Mouse (Mus musculus) heart, postnatal 25 days (tissue): ENCODE data around the gene Fbxw7. TPM values are rescaled to one million over a fixed set of nuclear protein-coding genes. Genes with fewer than 3 reads are reported as not detected.
"Not testable (repeated sequence)": the region's sequence is repeated elsewhere in the genome, so short reads cannot be mapped to it uniquely, and the experiment has no call there.

ENCODE experiments used
- DNase-seq: peaks from one replicate; pipeline ENCODE4 v3.0.0; 2022; ENCODE audit warnings: low spot score
- intact Hi-C: fragments of 180-260 bp; cut with DNase I; formaldehyde crosslinking; loops from one replicate; pipeline ENCODE4 v1.15.1; 2025
- total RNA-seq, 2 experiments: library from RNA; stranded (reverse); gene quantifications; 2 replicates each; pipeline ENCODE4 v1.2.3; 2021

Gene Fbxw7
- total RNA-seq, 2 experiments from 2014 or later, result 45.4 to 47.2 TPM

DNA sequence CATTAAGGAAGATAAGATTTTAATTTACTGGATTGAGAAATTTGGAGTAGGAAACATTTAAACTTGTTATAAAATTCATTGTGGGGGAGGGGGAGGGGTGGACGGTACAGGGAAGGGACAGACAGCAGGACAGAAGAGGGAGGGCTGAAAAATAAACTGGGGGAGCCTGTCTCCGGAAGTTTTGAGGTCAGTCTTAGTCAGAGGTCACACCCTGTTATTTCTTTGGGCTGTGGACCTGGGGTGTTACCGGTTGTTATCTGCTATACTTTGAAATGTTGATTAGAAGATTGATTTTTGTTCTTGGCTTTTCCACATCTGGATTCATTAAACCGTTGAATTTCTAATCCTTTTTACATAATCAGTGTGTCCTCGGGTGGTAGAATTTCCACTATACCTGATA lies 10.9 kb downstream of the Fbxw7 start:
- intact Hi-C loops, result no loop called here

DNA sequence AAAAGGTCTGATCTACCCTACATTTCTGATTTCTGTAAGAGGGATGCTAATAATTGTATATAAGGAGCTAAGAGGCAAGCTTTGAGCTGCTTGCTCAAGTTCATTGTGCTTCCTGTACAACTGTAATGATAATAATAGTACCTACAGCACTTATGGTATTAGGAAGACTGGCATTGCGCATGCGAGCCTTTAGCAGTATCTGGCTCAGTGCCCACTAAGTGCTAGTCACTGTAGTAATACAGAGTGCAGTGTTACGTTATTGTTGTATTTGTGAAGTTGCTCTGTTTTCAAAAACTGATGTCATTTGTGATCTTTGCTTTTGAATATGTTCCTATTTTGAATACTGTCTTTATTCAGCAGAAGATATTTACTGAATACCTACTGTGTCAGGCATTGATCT lies 11.3 kb downstream of the Fbxw7 start:
- no peak for DNase-seq
- intact Hi-C loops, result no loop called here

More for the DNA sequence above, 10.9 kb downstream of the Fbxw7 start:
- DNase-seq, result no peak

DNA sequence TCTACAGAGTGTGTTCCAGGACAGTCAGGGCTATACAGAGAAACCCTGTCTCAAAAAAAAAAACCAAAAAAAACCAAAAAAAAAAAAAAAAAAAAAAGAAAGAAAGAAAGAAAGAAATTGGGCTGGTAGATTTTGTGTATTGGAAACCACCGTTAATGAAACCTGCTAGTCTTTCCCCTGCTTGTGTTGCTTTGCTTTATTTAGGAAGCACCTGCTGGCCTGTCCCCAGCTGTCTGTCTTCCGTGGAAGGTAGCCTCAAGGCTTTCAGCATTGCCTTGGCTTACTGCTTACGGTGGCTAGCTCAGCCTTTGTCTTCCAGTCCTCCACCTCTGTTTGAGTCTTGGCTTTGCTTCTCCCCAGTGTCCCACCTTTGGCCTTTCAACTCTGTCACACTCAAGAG lies 11.9 kb downstream of the Fbxw7 start:
- no peak for DNase-seq
- intact Hi-C loops, result no loop called here

DNA sequence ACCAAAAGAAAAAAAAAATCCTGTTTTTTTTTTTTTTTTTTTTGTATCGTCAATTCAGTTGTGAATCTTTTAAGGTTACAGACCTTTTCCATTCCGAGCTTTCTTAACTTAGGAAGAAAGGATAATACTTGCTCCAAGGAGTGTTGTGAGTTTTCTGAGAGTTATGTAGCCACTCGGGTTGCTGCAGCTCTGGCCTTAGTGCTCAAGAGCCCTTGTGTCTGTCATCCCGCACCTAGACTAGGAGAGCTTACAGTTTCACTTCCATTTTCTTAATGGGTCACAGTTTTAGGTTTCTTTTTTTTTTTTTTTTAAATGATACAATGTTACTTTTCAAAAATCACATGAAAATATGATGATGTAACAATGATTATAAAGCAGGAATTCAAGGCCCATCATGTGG lies 12.5 kb downstream of the Fbxw7 start:
- intact Hi-C loops, result no loop called here
- DNase-seq, result no peak

GRCm38 (mm10) chr3:84829366-84829765 lies 14.3 kb downstream of the Fbxw7 start:
- intact Hi-C loops, result no loop called here
- no peak for DNase-seq

- intact Hi-C loops, result no loop called here
- no peak for DNase-seq
Measured at GRCm38 (mm10) chr3:84836029-84836428, 21.0 kb downstream of the Fbxw7 start.

DNA sequence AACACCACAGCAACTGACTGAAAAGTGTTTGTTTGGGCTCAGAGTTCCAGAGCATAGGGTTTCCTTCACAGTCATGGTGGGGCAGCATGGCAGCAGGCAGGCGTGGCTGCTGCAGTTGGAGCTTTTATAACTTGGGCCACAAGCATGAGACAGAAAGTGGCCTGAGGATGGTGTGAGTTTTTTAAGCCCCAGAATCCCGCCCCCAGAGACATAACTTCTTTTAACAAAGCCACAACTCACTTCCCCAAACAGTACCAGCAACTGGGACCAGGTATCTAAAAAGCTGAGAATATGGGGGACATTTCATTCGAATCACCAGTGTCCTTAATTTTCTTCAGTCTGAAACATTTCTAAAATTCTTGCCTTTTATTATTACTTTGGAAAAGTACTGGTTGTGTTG lies 22.9 kb downstream of the Fbxw7 start:
- intact Hi-C loops, result no loop called here
- no peak for DNase-seq

DNA sequence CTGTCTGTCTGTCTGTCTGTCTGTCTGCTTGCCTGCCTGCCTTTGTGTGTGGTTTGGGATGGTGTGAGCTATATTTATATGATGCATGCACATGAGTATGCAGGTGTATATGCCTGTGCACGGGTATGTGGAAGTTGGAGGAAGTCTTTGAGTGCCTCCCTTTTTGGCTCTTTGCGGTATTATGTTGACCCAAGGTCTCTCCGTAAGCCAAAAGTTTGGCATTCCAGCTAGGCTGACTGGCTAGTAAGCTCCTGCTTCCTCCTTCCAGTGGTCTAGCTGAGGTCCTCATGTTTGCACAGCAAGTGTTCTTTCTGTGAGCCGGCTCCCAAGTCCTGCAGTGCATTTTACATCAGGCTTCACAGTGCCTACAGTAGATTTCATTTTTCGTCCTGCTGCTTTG lies 24.4 kb downstream of the Fbxw7 start:
- no peak for DNase-seq
- intact Hi-C loops, result no loop called here

GRCm38 (mm10) chr3:84841271-84841670 lies 26.2 kb downstream of the Fbxw7 start:
- no peak for DNase-seq
- intact Hi-C loops, result no loop called here

DNA sequence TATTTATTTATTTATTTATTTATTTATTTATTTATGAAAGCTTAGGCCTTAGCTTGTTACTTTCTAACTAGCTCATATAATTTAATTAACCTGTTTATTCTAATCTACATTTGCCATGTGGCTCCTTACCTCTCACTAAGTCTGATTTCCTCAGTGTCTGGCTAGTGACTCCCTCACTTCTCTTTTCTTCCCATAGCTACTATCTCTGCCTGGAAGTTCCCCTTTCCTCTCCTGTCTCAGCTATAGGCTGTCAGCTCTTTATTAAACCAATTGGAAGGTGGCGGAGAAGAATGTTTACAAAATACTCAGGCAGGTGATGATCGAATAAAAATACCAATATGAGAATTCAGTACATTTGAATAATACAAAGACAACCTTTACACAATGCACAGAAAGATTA lies 27.7 kb downstream of the Fbxw7 start:
- intact Hi-C loops, result loop anchor here (1.0 to 2.0 kb wide), 2 partner anchors 149 to 228 kb away; no protein-coding TSS in a partner anchor
- no peak for DNase-seq

DNA sequence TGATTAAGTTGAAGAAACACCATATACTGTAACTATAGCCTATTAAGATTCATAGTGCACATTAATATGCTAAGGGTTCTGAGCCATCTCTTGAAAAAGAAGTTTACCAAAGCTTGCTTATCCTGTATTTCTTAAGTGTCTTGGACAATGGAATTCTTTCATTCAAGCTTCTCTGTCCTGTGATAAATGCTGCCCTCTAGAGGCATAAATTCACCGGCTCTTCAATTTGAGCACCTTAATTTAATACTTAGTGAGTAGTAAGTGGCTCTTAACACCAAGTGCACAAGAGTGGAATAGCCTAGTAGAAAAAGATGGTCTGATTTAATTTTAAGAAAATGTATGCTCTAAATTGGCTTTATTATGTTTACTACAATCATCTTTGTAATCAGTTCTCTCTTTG lies 28.5 kb downstream of the Fbxw7 start:
- no peak for DNase-seq
- intact Hi-C loops, result loop anchor here (1.0 to 2.0 kb wide), 2 partner anchors 150 to 229 kb away; no protein-coding TSS in a partner anchor

GRCm38 (mm10) chr3:84848798-84849197 lies 33.7 kb downstream of the Fbxw7 start:
- intact Hi-C loops, result no loop called here
- DNase-seq, result no peak

DNA sequence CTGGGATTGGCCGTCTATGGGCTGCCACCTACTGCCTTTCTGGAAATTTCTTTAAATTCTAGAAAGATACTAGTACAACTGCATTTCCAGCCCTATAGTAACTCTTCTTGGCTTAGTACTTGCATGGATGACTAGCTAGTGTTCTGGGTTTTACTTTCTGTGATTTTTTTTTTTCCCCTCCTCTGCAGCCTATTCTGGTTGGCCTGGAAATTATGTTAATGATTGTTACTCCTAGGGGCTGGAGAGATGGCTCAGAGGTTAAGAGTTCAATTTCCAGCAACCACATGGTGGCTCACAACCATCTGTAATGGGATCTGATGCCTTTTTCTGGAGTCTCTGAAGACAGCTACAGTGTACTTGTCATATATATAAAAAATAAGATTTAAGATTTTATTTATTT lies 35.4 kb downstream of the Fbxw7 start:
- no peak for DNase-seq
- intact Hi-C loops, result no loop called here

GRCm38 (mm10) chr3:84851801-84852200 lies 36.7 kb downstream of the Fbxw7 start:
- intact Hi-C loops, result no loop called here
- DNase-seq, result no peak

DNA sequence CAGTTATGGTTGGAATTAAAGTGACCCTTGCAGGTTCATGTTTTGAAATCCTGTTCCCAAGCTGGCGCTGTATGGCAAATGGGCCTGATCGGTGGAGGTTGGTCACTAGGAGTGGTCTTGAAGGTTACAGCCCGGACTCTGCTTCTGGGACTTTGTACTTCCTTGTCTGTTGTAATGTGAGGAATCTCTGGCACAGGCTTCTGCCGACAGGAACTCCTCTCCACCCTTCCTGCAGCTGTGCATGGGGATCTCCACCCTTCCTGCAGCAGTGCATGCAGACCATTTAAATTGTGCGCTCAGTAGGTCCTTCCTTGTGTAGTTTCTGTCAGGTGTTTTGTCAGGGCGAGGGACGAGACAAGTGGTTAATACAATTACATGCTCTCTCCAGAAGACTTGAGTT lies 37.8 kb downstream of the Fbxw7 start:
- peak; percentile 60 for DNase-seq
- intact Hi-C loops, result no loop called here

DNA sequence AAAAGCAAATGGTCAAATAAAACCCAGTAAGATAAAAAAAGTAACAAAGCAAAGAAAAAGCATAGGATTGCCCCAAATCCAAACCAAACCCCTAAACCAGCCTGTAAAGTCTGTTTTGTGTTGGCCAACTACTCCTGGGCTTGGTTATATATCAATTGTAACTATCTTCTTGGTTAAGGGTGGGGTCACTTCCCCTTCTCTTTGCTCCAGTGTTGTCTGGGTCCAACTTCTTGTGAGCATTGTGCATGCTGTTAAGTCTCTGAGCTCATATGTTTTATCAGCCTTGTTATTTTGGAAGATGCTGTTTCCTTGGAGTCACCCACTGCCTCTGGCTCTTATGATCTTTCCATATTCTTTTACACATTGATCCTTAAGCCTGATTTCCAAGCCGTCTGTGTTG lies 39.4 kb downstream of the Fbxw7 start:
- intact Hi-C loops, result no loop called here
- no peak for DNase-seq

DNA sequence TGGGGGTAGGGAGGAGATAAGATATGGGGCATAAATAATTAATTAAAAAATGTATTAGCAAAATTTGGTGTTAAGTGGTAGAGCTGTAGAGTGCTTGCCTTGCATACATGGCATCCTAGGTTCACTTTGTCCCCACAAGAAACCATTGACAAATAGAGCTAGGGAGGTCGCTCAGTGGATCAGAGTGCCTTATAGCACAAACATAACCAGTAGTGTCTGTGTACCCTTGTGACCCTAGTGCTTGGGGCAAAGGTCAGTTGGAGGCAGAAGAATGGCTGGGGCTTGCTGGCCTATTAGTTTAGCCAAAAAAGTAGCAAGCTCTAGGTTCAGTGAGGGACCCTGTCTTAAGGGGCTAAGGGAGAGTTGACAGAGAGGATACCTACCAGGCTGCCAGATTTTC lies 45.6 kb downstream of the Fbxw7 start:
- no peak for DNase-seq

GRCm38 (mm10) chr3:84861817-84862216 lies 46.7 kb downstream of the Fbxw7 start:
- DNase-seq, intact Hi-C loops: not testable (repeated sequence)

More for the DNA sequence above, 45.6 kb downstream of the Fbxw7 start:
- intact Hi-C loops, result no loop called here

DNA sequence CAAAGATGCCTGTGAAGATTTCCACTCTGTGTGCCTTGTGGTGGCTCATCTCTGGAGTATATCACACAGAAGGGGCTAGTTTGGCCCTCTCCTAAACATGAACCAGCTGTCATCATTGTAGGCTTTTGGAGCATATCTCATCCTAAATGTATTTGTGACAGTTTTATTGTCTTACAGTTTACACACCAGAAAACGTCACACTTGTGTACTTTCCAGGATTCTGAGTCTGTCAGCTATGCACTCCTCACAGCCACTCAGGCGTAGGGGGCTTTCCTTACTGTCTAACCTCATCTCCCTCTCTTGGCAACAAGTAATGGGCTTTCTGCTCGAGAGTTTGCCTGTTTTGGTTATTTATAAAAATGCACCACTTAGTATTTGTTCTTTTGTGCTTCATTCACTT lies 50.6 kb downstream of the Fbxw7 start:
- DNase-seq, result no peak
- intact Hi-C loops, result no loop called here

DNA sequence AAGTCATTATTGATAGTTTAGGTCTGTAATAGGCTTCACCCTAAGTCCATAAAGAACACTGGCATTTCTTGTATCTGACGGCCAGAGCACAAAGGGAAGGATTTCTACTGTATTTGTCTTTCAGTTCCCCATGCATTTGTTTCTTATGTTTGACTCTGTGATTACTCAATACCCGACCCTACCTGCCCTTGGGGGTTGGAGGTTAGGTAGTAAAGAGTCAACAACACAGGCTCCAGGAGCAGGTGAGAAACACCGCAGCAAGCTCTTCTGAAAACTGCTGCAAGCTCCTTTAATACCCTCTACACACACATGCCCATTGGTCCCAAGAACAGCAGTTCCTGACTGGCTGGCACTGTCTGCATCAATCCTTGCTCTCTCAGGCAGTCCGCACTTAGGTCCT lies 51.8 kb downstream of the Fbxw7 start:
- intact Hi-C loops, result no loop called here
- no peak for DNase-seq

GRCm38 (mm10) chr3:84867434-84867975 lies 52.4 kb downstream of the Fbxw7 start:
- DNase-seq, result no peak
- intact Hi-C loops, result no loop called here

DNA sequence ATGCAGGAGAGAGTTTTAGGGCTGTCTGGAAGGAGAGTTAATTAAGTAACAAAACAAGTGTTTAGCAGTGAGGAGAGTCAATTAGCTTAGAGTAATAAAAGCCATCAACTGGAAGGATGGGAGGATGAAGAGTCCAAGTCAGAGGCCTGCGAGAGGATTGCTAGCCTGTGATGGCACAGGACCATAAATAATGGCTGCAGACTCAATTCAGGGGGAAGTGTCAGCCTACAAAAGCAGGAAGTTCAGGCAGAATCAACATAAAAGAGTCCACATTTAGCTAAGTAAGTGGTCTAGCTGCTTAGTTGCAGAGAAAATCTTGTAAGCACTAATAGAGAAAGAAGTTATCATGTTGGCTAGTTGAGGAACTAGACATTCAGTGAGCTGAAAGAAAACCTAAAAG lies 52.9 kb downstream of the Fbxw7 start:
- intact Hi-C loops, result no loop called here
- DNase-seq, result no peak
